Mouse (Mus musculus) ES-E14 (cell line): ENCODE measurements around the gene Sptssa.

Source experiments
- CHD2 ChIP-seq: IDR thresholded peaks from 2 replicates; pipeline ENCODE4 v1.6.1; 2014; ENCODE audit warnings: mild to moderate bottlenecking, low read depth, low read length, inconsistent platforms
- HCFC1 ChIP-seq: IDR thresholded peaks from 2 replicates; pipeline ENCODE4 v1.6.1; 2012; ENCODE audit warnings: low read length, inconsistent platforms, borderline replicate concordance; ENCODE audit not compliant: insufficient read depth
- ZC3H11A ChIP-seq: IDR thresholded peaks from 2 replicates; pipeline ENCODE4 v1.6.1; 2012; ENCODE audit warnings: low read depth, mild to moderate bottlenecking, inconsistent platforms, low read length, borderline replicate concordance
- ZNF384 ChIP-seq: IDR thresholded peaks from 2 replicates; pipeline ENCODE4 v1.6.1; 2012; ENCODE audit warnings: low read depth, low read length, inconsistent platforms

GRCm38 (mm10) chr12:54651820-54652219, 4.6 kb downstream of the Sptssa start:
- TF ChIP-seq HCFC1 (no peak), CHD2 (no peak), ZC3H11A (no peak), ZNF384 (no peak)
